Mouse (Mus musculus): ENCODE measurements at regions not wholly inside any gene's neighbourhood (a gene's known extent, or its start where the extent isn't known, plus 50 kb on each side); places are given as distances from the start of the nearest gene placed in this dataset.

DNA sequence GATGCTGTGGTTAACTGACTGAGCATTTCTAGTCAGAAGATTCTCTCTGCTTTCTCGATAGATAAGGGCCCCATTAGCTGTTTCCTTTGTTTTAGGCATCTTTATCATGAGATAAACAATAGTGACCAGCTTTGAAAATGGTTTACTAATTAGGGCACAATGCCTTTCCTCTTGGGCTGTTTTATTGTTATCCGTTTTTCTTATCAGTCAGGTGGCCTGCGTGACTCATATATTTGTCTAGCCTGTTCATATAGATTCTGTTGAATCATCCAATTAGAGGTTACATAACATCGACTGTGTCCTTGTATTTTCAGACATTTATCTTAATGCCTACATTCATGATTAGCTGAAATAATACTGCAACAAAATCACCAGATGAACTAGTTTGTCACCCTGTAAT is 531.1 kb downstream of the Gm11232 start:
- TF ChIP-seq CEBPB (IDR thresholded peaks at IDR 0.05; ENCODE audit: low read depth) (no peak), USF1 (IDR thresholded peaks at IDR 0.05; ENCODE audit: low read depth) (no peak), MAX (IDR thresholded peaks at IDR 0.05) (no peak), MYOG (IDR thresholded peaks at IDR 0.05; ENCODE audit: control insufficient read depth, extremely low read depth, insufficient read length) (no peak), FOSL1 (IDR thresholded peaks at IDR 0.05; ENCODE audit: insufficient read depth, low read length, poor library complexity, severe bottlenecking) (no peak), MYOD1 (IDR thresholded peaks at IDR 0.05; ENCODE audit: control insufficient read depth, insufficient read length, low read depth) (no peak), CTCF (IDR thresholded peaks at IDR 0.05; ENCODE audit: control insufficient read depth, insufficient read depth, insufficient read length) (no peak)
- no peak overlapping the region for H3ac ChIP-seq (ENCODE audit: control insufficient read depth, insufficient read length, low read depth)
- H3K79me2 ChIP-seq (ENCODE audit: control insufficient read depth, insufficient read depth) = no peaks in the 10 kb centered on the region
- H3K36me3 ChIP-seq (ENCODE audit: control insufficient read depth, insufficient read depth) = no peaks in the 10 kb centered on the region
- H3K4me3 ChIP-seq (ENCODE audit: insufficient read depth, poor library complexity, severe bottlenecking) = no peak overlapping the region
- no peaks in the 10 kb centered on the region for H3K79me3 ChIP-seq (ENCODE audit: low read depth)
- H3K27me3 ChIP-seq (ENCODE audit: control insufficient read depth, insufficient read depth, insufficient read length) = no peaks in the 10 kb centered on the region

GRCm38 (mm10) chr4:71218060-71218459 is 539.7 kb downstream of the Gm11232 start:
- no peak for TF ChIP-seq MYOG (IDR thresholded peaks at IDR 0.05; ENCODE audit: control insufficient read depth, extremely low read depth, insufficient read length)
- TF ChIP-seq MYOD1 (IDR thresholded peaks at IDR 0.05; ENCODE audit: control insufficient read depth, insufficient read length, low read depth) = no peak
- TF ChIP-seq USF1 (IDR thresholded peaks at IDR 0.05; ENCODE audit: low read depth) = no peak
- TF ChIP-seq CTCF (IDR thresholded peaks at IDR 0.05; ENCODE audit: control insufficient read depth, insufficient read depth, insufficient read length) = no peak
- no peak for TF ChIP-seq CEBPB (IDR thresholded peaks at IDR 0.05; ENCODE audit: low read depth)
- no peak for TF ChIP-seq MAX (IDR thresholded peaks at IDR 0.05)
- no peak for TF ChIP-seq FOSL1 (IDR thresholded peaks at IDR 0.05; ENCODE audit: insufficient read depth, low read length, poor library complexity, severe bottlenecking)
- Histone ChIP-seq H3K79me3 (ENCODE audit: low read depth) (no peaks in the 10 kb centered on the region), H3K27me3 (ENCODE audit: control insufficient read depth, insufficient read depth, insufficient read length) (no peaks in the 10 kb centered on the region)

GRCm38 (mm10) chr4:71187801-71188200 is 570.0 kb downstream of the Gm11232 start:
- no peak overlapping the region for H3K4me3 ChIP-seq (ENCODE audit: insufficient read depth, poor library complexity, severe bottlenecking)
- H3ac ChIP-seq (ENCODE audit: control insufficient read depth, insufficient read length, low read depth) = no peak overlapping the region
- TF ChIP-seq MYOD1 (IDR thresholded peaks at IDR 0.05; ENCODE audit: control insufficient read depth, insufficient read length, low read depth) = no peak
- TF ChIP-seq CTCF (IDR thresholded peaks at IDR 0.05; ENCODE audit: control insufficient read depth, insufficient read depth, insufficient read length) = no peak
- TF ChIP-seq FOSL1 (IDR thresholded peaks at IDR 0.05; ENCODE audit: insufficient read depth, low read length, poor library complexity, severe bottlenecking) = no peak
- TF ChIP-seq MAX (IDR thresholded peaks at IDR 0.05) = no peak
- no peak for TF ChIP-seq CEBPB (IDR thresholded peaks at IDR 0.05; ENCODE audit: low read depth)
- TF ChIP-seq MYOG (IDR thresholded peaks at IDR 0.05; ENCODE audit: control insufficient read depth, extremely low read depth, insufficient read length) = no peak
- TF ChIP-seq USF1 (IDR thresholded peaks at IDR 0.05; ENCODE audit: low read depth) = no peak
- no peaks in the 10 kb centered on the region for H3K27me3 ChIP-seq (ENCODE audit: control insufficient read depth, insufficient read depth, insufficient read length)
- no peaks in the 10 kb centered on the region for H3K79me3 ChIP-seq (ENCODE audit: low read depth)
- no peaks in the 10 kb centered on the region for H3K36me3 ChIP-seq (ENCODE audit: control insufficient read depth, insufficient read depth)
- H3K79me2 ChIP-seq (ENCODE audit: control insufficient read depth, insufficient read depth) = no peaks in the 10 kb centered on the region

More at GRCm38 (mm10) chr4:71218060-71218459, 539.7 kb downstream of the Gm11232 start:
- Histone ChIP-seq H3K4me3 (ENCODE audit: insufficient read depth, poor library complexity, severe bottlenecking) (no peak overlapping the region), H3K79me2 (ENCODE audit: control insufficient read depth, insufficient read depth) (no peaks in the 10 kb centered on the region), H3K36me3 (ENCODE audit: control insufficient read depth, insufficient read depth) (no peaks in the 10 kb centered on the region), H3ac (ENCODE audit: control insufficient read depth, insufficient read length, low read depth) (no peak overlapping the region)

DNA sequence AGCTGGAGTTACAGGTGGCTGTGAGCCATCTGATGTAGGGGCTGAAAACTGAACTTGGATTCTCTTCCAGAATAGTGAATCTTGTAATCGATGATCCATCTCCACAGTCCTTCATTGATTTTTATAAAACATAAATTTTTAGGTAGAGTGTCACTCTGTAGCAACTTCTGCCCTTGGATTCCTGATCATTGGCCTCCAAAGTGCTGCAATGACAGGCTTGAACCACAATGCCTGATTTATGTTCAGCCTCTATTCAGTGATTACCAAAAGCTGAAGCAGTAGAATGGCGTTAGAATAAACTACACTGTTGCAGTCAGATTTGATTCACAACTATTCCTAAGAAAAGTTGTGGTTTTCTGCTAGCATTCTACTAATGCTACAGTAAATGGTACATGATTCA is 580.1 kb downstream of the Gm11232 start:
- no peaks in the 10 kb centered on the region for H3K79me3 ChIP-seq (ENCODE audit: low read depth)
- H3K36me3 ChIP-seq (ENCODE audit: control insufficient read depth, insufficient read depth) = no peaks in the 10 kb centered on the region
- no peaks in the 10 kb centered on the region for H3K27me3 ChIP-seq (ENCODE audit: control insufficient read depth, insufficient read depth, insufficient read length)
- H3K79me2 ChIP-seq (ENCODE audit: control insufficient read depth, insufficient read depth) = no peaks in the 10 kb centered on the region
- no peak for TF ChIP-seq USF1 (IDR thresholded peaks at IDR 0.05; ENCODE audit: low read depth)
- no peak for TF ChIP-seq MYOG (IDR thresholded peaks at IDR 0.05; ENCODE audit: control insufficient read depth, extremely low read depth, insufficient read length)
- TF ChIP-seq MAX (IDR thresholded peaks at IDR 0.05) = no peak
- no peak for TF ChIP-seq CEBPB (IDR thresholded peaks at IDR 0.05; ENCODE audit: low read depth)
- no peak for TF ChIP-seq CTCF (IDR thresholded peaks at IDR 0.05; ENCODE audit: control insufficient read depth, insufficient read depth, insufficient read length)
- no peak for TF ChIP-seq MYOD1 (IDR thresholded peaks at IDR 0.05; ENCODE audit: control insufficient read depth, insufficient read length, low read depth)
- TF ChIP-seq FOSL1 (IDR thresholded peaks at IDR 0.05; ENCODE audit: insufficient read depth, low read length, poor library complexity, severe bottlenecking) = no peak
- no peak overlapping the region for H3ac ChIP-seq (ENCODE audit: control insufficient read depth, insufficient read length, low read depth)
- no peak overlapping the region for H3K4me3 ChIP-seq (ENCODE audit: insufficient read depth, poor library complexity, severe bottlenecking)

DNA sequence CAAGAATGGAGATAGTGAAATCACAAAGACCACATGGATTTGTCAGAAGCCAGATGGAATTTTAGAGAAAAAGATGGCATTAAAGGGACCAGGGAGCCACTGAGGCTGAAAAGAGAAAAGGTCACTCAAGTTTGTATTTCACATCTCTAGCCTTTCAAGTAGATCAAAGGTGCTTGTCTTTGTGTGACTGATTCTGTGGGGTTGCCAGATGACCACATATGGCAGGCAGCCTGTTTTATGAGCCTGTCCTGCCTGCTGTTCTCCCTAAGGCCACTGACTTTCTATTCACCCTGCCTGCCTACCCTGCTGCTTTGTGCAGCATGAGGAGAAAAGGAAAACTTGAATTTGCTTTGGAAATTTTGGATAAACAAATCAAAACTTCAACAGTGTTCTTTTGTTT is 592.0 kb downstream of the Gm11232 start:
- Histone ChIP-seq H3K36me3 (ENCODE audit: control insufficient read depth, insufficient read depth) (no peaks in the 10 kb centered on the region), H3K4me3 (ENCODE audit: insufficient read depth, poor library complexity, severe bottlenecking) (no peak overlapping the region), H3K27me3 (ENCODE audit: control insufficient read depth, insufficient read depth, insufficient read length) (no peaks in the 10 kb centered on the region), H3K79me3 (ENCODE audit: low read depth) (no peaks in the 10 kb centered on the region), H3K79me2 (ENCODE audit: control insufficient read depth, insufficient read depth) (no peaks in the 10 kb centered on the region), H3ac (ENCODE audit: control insufficient read depth, insufficient read length, low read depth) (no peak overlapping the region)
- TF ChIP-seq FOSL1 (IDR thresholded peaks at IDR 0.05; ENCODE audit: insufficient read depth, low read length, poor library complexity, severe bottlenecking) (no peak), USF1 (IDR thresholded peaks at IDR 0.05; ENCODE audit: low read depth) (no peak), CTCF (IDR thresholded peaks at IDR 0.05; ENCODE audit: control insufficient read depth, insufficient read depth, insufficient read length) (no peak), MYOD1 (IDR thresholded peaks at IDR 0.05; ENCODE audit: control insufficient read depth, insufficient read length, low read depth) (no peak), MYOG (IDR thresholded peaks at IDR 0.05; ENCODE audit: control insufficient read depth, extremely low read depth, insufficient read length) (no peak), MAX (IDR thresholded peaks at IDR 0.05) (no peak), CEBPB (IDR thresholded peaks at IDR 0.05; ENCODE audit: low read depth) (no peak)
